Mouse (Mus musculus): ENCODE results near the gene 1810010H24Rik.

- no peak for TF ChIP-seq POLR2A (IDR thresholded peaks at IDR 0.05; ENCODE audit: borderline replicate concordance, extremely low read depth, insufficient read depth, insufficient read length, poor library complexity, severe bottlenecking)
- TF ChIP-seq CTCF (IDR thresholded peaks at IDR 0.05; ENCODE audit: borderline replicate concordance, extremely low read depth, insufficient read depth, insufficient read length) = no peak
These were observed 29.4 kb downstream of the 1810010H24Rik start for GRCm38 (mm10) chr11:107054870-107055269.
